Mouse (Mus musculus) thymus, postnatal 25 days (tissue): Measurements from ENCODE around the gene Myl4.
"Not testable (repeated sequence)": the region's sequence is repeated elsewhere in the genome, so short reads cannot be mapped to it uniquely, and the experiment has no call there.

ENCODE experiments used
- DNase-seq: peaks from one replicate; pipeline ENCODE4 v3.0.0; 2022

Myl4 gene

DNA sequence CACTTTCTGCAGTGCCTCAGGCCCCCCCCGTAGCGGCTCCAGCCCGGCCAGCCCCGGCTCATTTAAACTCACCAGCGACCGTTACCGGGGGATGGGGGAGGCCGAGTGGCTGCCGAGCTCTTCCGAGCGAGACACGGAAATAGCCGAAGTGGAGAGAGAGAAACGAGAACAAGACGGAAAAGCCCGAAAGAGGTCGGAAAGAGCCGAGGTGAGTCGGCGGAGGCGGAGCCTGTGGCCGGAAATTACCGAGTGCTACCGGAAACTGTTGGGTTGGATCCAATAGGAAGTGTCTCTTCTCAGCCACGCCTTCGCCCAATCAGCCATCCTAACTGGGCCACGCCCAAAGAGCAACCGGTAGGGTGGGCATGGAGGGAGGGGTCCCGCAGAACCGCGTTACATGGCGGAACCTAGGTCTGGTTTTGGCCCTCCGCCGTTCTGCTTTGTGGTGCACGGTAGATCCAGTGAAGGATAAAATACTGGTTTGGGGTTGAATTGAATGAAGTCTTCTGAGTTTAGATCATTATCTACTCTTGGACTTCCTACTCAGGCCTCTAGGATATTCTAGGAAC lies at the start of gene Myl4, which contains the start of gene Cdc27:
Gene Myl4, plus strand, starts transcription at position 258 of the 569 bp plus-strand sequence.
Gene Cdc27, minus strand, starts transcription at position 215 of the 569 bp plus-strand sequence.
- peak; percentile 100 for DNase-seq

DNA sequence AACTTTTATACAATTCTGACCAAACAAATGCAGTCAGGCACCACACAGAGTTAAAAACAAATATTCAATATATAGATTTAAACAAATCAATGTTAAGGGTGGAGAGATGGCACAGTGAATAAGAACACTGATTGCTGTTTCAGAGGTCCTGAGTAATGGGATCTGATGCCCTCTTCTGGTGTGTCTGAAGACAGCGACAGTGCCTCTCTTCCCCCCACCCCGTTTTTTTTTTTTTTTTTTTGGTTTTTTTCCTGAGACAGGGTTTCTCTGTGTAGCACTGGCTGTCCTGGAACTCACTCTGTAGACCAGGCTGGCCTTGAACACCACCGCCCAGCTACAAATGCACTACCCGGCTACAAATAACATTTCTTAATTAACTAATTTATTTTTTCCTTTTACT lies 42.0 kb upstream of the Myl4 start:
- no peak for DNase-seq

DNA sequence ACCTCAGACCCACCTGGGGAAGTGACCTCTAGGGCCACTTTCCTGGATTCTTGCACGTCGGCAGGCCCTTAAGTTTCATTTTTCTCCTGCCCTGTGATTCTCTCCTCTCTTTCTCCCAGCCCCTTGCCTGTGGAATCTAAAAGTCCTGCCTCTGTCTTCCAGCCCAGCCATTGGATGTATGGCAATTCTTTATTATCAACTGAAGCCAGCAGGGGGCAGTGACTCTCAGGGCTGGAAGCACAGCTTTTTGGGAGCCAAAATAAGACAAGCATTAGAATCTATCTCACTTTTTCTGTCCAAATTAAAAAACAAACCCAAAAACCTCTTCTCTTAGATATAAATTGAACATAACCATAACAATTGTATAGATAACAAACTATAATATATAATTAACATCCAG lies 39.9 kb upstream of the Myl4 start:
- DNase-seq: peak; percentile 13

- DNase-seq: no peak
Measured at GRCm38 (mm10) chr11:104512436-104512835, 38.0 kb upstream of the Myl4 start.

- DNase-seq: no peak
Measured at GRCm38 (mm10) chr11:104525935-104526334, 24.5 kb upstream of the Myl4 start.

GRCm38 (mm10) chr11:104536843-104537242 lies 13.6 kb upstream of the Myl4 start:
- DNase-seq: no peak

- no peak for DNase-seq
Measured at GRCm38 (mm10) chr11:104537945-104538555, 12.4 kb upstream of the Myl4 start.

DNA sequence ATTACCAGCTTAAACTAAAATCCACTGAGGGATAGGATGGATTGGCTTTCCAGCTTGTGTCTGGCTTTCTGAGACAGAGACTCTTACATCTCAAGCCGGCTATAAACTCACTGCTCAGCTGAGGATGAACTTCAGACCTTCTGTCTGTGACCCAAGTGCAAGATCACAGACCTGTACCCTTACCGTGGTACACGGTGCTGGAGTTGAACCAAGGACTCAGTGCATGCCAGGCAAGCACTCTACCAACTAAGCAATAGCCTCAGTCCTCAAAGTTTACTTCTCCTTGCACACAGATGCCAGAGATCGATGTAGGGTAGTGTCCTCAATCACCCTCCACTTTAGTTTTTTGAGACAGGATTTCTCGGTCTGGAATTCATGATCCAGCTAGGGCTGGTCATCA lies 10.7 kb upstream of the Myl4 start:
- DNase-seq: no peak

GRCm38 (mm10) chr11:104543337-104543736 lies 7.1 kb upstream of the Myl4 start:
- DNase-seq: not testable (repeated sequence)

DNA sequence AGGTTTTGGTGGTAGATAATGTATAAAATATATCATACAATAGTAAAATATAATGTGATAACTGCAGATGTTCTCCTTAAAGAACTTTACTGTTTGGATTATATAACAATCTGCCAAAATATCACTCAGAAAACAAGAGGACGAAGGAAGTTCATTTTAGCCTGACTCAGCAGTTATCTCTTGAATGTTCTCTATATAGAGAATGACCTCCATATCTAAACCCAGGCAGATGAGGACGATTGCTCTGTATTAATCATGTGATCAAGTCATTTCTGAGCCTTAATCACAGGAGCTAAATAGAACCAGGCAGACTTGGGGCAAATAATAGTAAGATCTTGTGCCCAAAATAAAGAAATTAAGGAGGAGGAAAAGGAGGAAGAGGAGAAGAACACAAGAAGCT lies 6.0 kb upstream of the Myl4 start:
- DNase-seq: no peak

- no peak for DNase-seq
Measured at GRCm38 (mm10) chr11:104547502-104547901, 3.0 kb upstream of the Myl4 start.

GRCm38 (mm10) chr11:104549438-104550405 lies 741 bp upstream of the Myl4 start:
- peak; percentile 30 for DNase-seq

- DNase-seq: no peak
Measured at GRCm38 (mm10) chr11:104558065-104558464, 7.6 kb downstream of the Myl4 start.

DNA sequence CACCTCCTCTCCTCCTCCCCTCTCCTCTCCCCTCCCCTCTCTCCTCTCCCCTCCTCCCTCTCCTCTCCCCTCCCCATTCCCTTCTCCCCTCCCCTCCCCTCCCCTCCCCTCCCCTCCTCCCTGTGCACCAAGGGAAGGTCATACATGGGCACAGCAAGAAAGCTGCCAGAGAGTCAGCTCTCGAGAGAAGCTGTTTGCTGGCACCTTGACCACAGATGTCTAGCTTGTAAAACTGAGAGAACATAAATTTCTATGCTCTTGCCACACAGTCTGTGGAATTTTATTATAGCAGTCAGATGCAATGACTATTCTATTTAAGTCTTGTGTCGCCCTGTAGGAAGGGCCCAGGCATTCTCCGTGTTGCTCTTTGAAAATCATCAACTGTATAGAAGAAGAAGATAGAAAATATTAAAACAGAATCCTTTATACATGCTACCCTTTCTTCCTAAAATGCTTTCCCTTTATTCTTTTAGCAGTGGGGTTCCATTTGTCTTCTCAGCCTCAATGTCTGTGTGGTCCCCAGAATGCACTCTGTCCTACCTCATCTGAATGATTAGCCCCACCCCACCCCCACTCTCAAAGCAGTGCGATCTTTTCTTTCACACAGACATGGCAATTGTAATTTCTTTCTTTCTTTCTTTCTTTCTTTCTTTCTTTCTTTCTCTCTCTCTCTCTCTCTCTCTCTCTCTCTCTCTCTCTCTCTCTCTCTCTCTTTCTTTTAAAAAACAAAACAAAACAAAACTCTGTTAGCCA lies 8.4 kb downstream of the Myl4 start:
- DNase-seq: no peak

GRCm38 (mm10) chr11:104560971-104561370 lies 10.5 kb downstream of the Myl4 start:
- DNase-seq: no peak

DNA sequence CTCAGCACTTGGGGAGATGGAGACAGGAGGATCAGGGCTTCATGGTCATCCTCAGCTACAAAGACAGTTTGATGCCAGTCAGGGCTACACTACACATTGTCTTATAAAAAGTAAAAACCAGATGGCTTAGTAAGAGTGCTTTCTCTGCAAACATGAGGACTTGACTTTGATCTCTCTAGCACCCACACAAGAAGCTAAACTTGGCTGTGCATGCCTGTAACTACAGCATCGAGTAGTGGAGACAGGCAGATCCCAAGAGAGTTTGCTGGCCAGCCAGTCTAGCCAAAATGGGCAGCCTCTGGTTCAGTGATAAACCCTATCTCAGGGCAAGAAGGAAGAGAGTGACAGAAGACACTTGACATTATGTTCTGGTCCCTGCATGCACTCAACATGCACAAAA lies 13.0 kb downstream of the Myl4 start:
- DNase-seq: no peak

- DNase-seq: no peak
Measured at GRCm38 (mm10) chr11:104565172-104565571, 14.7 kb downstream of the Myl4 start.

DNA sequence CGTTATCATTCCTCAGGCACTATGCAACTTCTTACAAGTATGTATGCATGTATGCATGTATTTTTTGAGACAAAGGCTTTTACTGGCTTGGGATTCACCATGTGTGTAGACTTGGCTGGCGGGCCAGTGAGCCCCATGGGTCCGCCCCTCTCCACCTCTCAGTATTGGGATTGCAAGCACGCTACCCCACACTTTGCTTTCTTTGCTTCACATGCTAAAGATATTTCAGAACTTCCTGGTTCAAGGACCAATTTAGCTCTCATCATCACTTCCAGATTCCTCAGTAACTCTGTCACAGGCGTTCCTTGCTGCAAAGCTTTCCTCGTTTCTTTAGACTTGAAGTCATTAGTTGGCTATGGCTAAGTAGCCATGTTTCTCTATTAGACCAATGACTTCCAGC lies 15.6 kb downstream of the Myl4 start:
- DNase-seq: no peak

DNA sequence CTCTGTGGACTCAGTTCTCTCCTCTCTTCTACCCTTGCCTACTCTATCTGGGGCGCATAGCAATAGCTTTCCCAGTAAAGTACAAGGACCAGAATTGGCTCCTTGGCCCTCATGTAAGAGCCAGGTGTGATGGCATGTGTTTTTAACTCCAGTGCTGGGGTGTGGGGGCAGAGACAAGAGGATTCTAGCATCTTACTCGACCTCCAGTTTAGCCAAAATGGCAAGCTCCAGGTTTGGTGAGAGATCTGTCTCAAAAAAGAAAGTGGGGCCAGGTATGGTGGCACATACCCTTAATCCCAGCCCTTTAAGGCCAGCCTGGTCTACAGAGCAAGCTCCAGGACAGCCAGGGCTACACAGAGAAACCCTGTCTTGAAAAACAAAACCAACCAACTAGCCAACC lies 16.3 kb downstream of the Myl4 start:
- DNase-seq: no peak

GRCm38 (mm10) chr11:104567736-104568135 lies 17.3 kb downstream of the Myl4 start:
- no peak for DNase-seq

GRCm38 (mm10) chr11:104568326-104568725 lies 17.9 kb downstream of the Myl4 start:
- DNase-seq: no peak

DNA sequence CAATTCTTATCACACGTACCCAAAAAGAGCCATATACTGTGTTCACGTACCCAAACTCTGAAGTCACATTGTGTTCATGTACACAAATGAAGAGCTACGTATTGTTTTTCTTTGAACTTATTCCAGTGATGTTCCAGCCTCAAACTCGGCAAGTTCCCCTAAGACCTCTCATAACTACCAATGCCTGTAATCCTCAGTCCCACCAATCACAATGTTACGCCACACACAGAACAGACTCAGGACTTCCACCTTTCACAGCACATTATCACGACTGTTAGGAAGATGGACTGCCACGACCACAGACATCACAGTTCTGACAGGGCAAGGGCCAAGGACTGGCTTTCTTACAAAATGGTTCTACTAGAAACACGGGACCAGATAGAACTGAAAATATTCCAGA lies 20.1 kb downstream of the Myl4 start:
- not testable (repeated sequence) for DNase-seq

DNA sequence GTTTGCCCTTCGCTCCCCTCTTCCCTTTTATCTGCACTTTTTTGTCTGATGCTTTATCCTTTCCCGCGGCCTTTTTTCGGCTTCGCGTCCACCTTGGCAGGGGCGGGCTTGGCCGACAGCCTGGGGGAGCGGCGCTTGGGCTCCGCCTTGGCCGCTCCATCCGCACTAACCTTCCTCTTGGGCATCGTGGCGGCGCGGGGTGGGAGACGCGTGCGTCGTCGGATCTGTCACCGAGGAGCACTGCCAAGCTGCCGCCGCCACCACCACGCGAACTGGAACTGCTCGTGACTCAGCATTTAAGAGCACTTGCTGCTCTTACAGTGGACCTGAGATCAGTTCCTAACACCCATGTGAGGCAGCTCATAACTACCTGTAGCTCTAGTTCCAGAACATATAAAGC lies 20.9 kb downstream of the Myl4 start:
- DNase-seq: not testable (repeated sequence)
